Mouse (Mus musculus): ENCODE results near the gene Git1. TPM values are rescaled to one million over a fixed set of nuclear protein-coding genes. Genes with fewer than 3 reads are reported as not detected.
A peak's percentile ranks its signal among the peaks of the same experiment; 100 is the strongest.

Git1 gene
- polyA plus RNA-seq, 1 experiment from 2014 or later = 19.2 TPM

- peak overlapping the region; percentile 49 for H3K4me3 ChIP-seq (ENCODE audit: low read depth, low read length)
- whole genome bisulfite sequencing = 6% methylated on average over 6 of the region's 6 CpGs
- no peak for DNase-seq (ENCODE audit: low spot score)
- H3K4me2 ChIP-seq (ENCODE audit: low read depth, low read length, severe bottlenecking) = peak overlapping the region; percentile 99
- peak overlapping the region; percentile 41 for H3K9ac ChIP-seq (ENCODE audit: low read length)
- no peak overlapping the region for H3K27ac ChIP-seq (ENCODE audit: low read depth, low read length)
- peaks cover 4% of the 10 kb centered on the region; the same call in 1 of the 2 replicates for H3K4me1 ChIP-seq (replicated peaks; ENCODE audit: control insufficient read depth, insufficient read depth, low read length)
- no peak for ATAC-seq (replicated peaks; ENCODE audit: low FRiP score)
- H3K9me3 ChIP-seq (ENCODE audit: control insufficient read depth, low read length) = no peaks in the 10 kb centered on the region
- peaks cover 35% of the 10 kb centered on the region for H3K27me3 ChIP-seq (ENCODE audit: control insufficient read depth, insufficient read depth, low read length)
- no peaks in the 10 kb centered on the region for H3K36me3 ChIP-seq (ENCODE audit: control insufficient read depth, insufficient read depth, low read length)
Observed at GRCm38 (mm10) chr11:77461856-77462255, 31.5 kb upstream of the Git1 start.

- Histone ChIP-seq H3K27ac (ENCODE audit: low read depth, low read length) (no peak within 1 kb of the TSS), H3K4me3 (ENCODE audit: low read depth, low read length) (peak within 1 kb of the TSS; percentile 49), H3K36me3 (ENCODE audit: control insufficient read depth, insufficient read depth, low read length) (no peaks in the 10 kb centered on the region), H3K9ac (ENCODE audit: low read length) (peak within 1 kb of the TSS; percentile 41), H3K27me3 (ENCODE audit: control insufficient read depth, insufficient read depth, low read length) (peaks cover 40% of the 10 kb centered on the region), H3K4me1 (replicated peaks; ENCODE audit: control insufficient read depth, insufficient read depth, low read length) (peaks cover 4% of the 10 kb centered on the region; the same call in 1 of the 2 replicates), H3K9me3 (ENCODE audit: control insufficient read depth, low read length) (no peaks in the 10 kb centered on the region), H3K4me2 (ENCODE audit: low read depth, low read length, severe bottlenecking) (peak within 1 kb of the TSS; percentile 99)
- DNase-seq (ENCODE audit: low spot score) (peak; percentile 83), ATAC-seq (replicated peaks; ENCODE audit: low FRiP score) (peak; percentile 69)
- WGBS = under 1% methylated on average over 70 of the region's 73 CpGs
Observed at GRCm38 (mm10) chr11:77462283-77463100, 30.9 kb upstream of the Git1 start, which contains the start of gene Coro6. TSS of gene Coro6 (plus strand) at chr11:77462411.

GRCm38 (mm10) chr11:77463101-77463445 is 30.3 kb upstream of the Git1 start:
- 47% methylated on average over 8 of the region's 8 CpGs for WGBS
- peaks cover 4% of the 10 kb centered on the region; the same call in 1 of the 2 replicates for H3K4me1 ChIP-seq (replicated peaks; ENCODE audit: control insufficient read depth, insufficient read depth, low read length)
- H3K4me2 ChIP-seq (ENCODE audit: low read depth, low read length, severe bottlenecking) = peak overlapping the region; percentile 99; the same call in 1 of the 2 replicates
- peaks cover 44% of the 10 kb centered on the region for H3K27me3 ChIP-seq (ENCODE audit: control insufficient read depth, insufficient read depth, low read length)
- DNase-seq (ENCODE audit: low spot score) (no peak), ATAC-seq (replicated peaks; ENCODE audit: low FRiP score) (no peak)
- H3K9ac ChIP-seq (ENCODE audit: low read length) = peak overlapping the region; percentile 41
- H3K9me3 ChIP-seq (ENCODE audit: control insufficient read depth, low read length) = no peaks in the 10 kb centered on the region
- H3K4me3 ChIP-seq (ENCODE audit: low read depth, low read length) = peak overlapping the region; percentile 49; the same call in 1 of the 2 replicates
- H3K36me3 ChIP-seq (ENCODE audit: control insufficient read depth, insufficient read depth, low read length) = no peaks in the 10 kb centered on the region
- H3K27ac ChIP-seq (ENCODE audit: low read depth, low read length) = no peak overlapping the region

- Histone ChIP-seq H3K27me3 (ENCODE audit: control insufficient read depth, insufficient read depth, low read length) (peaks cover 45% of the 10 kb centered on the region), H3K4me3 (ENCODE audit: low read depth, low read length) (no peak overlapping the region), H3K4me1 (replicated peaks; ENCODE audit: control insufficient read depth, insufficient read depth, low read length) (peaks cover 4% of the 10 kb centered on the region; the same call in 1 of the 2 replicates), H3K36me3 (ENCODE audit: control insufficient read depth, insufficient read depth, low read length) (no peaks in the 10 kb centered on the region), H3K9me3 (ENCODE audit: control insufficient read depth, low read length) (no peaks in the 10 kb centered on the region), H3K27ac (ENCODE audit: low read depth, low read length) (no peak overlapping the region), H3K4me2 (ENCODE audit: low read depth, low read length, severe bottlenecking) (no peak overlapping the region), H3K9ac (ENCODE audit: low read length) (no peak overlapping the region)
- 72% methylated on average over 10 of the region's 10 CpGs for WGBS
- DNase-seq (ENCODE audit: low spot score) (no peak), ATAC-seq (replicated peaks; ENCODE audit: low FRiP score) (no peak)
Observed at GRCm38 (mm10) chr11:77463786-77464185, 29.6 kb upstream of the Git1 start.

- no peak for DNase-seq (ENCODE audit: low spot score)
- WGBS = 69% methylated on average over 4 of the region's 4 CpGs
Observed at GRCm38 (mm10) chr11:77464684-77465083, 28.7 kb upstream of the Git1 start.

GRCm38 (mm10) chr11:77465111-77465510 is 28.3 kb upstream of the Git1 start:
- Histone ChIP-seq H3K4me1 (replicated peaks; ENCODE audit: control insufficient read depth, insufficient read depth, low read length) (peaks cover 4% of the 10 kb centered on the region; the same call in 1 of the 2 replicates), H3K27me3 (ENCODE audit: control insufficient read depth, insufficient read depth, low read length) (peaks cover 45% of the 10 kb centered on the region), H3K4me2 (ENCODE audit: low read depth, low read length, severe bottlenecking) (no peak overlapping the region), H3K27ac (ENCODE audit: low read depth, low read length) (no peak overlapping the region), H3K9ac (ENCODE audit: low read length) (no peak overlapping the region), H3K36me3 (ENCODE audit: control insufficient read depth, insufficient read depth, low read length) (no peaks in the 10 kb centered on the region), H3K9me3 (ENCODE audit: control insufficient read depth, low read length) (no peaks in the 10 kb centered on the region), H3K4me3 (ENCODE audit: low read depth, low read length) (no peak overlapping the region)
- DNase-seq (ENCODE audit: low spot score) (no peak), ATAC-seq (replicated peaks; ENCODE audit: low FRiP score) (no peak)
- 40% methylated on average over 3 of the region's 3 CpGs for WGBS

More at GRCm38 (mm10) chr11:77464684-77465083, 28.7 kb upstream of the Git1 start:
- ATAC-seq (replicated peaks; ENCODE audit: low FRiP score) = no peak
- Histone ChIP-seq H3K9ac (ENCODE audit: low read length) (no peak overlapping the region), H3K4me1 (replicated peaks; ENCODE audit: control insufficient read depth, insufficient read depth, low read length) (peaks cover 4% of the 10 kb centered on the region; the same call in 1 of the 2 replicates), H3K36me3 (ENCODE audit: control insufficient read depth, insufficient read depth, low read length) (no peaks in the 10 kb centered on the region), H3K27ac (ENCODE audit: low read depth, low read length) (no peak overlapping the region), H3K27me3 (ENCODE audit: control insufficient read depth, insufficient read depth, low read length) (peaks cover 45% of the 10 kb centered on the region), H3K9me3 (ENCODE audit: control insufficient read depth, low read length) (no peaks in the 10 kb centered on the region), H3K4me2 (ENCODE audit: low read depth, low read length, severe bottlenecking) (no peak overlapping the region), H3K4me3 (ENCODE audit: low read depth, low read length) (no peak overlapping the region)

GRCm38 (mm10) chr11:77466544-77466943 is 26.8 kb upstream of the Git1 start:
- Histone ChIP-seq H3K27ac (ENCODE audit: low read depth, low read length) (no peak overlapping the region), H3K27me3 (ENCODE audit: control insufficient read depth, insufficient read depth, low read length) (peaks cover 40% of the 10 kb centered on the region), H3K4me3 (ENCODE audit: low read depth, low read length) (no peak overlapping the region), H3K9ac (ENCODE audit: low read length) (no peak overlapping the region), H3K9me3 (ENCODE audit: control insufficient read depth, low read length) (no peaks in the 10 kb centered on the region), H3K4me1 (replicated peaks; ENCODE audit: control insufficient read depth, insufficient read depth, low read length) (peaks cover 4% of the 10 kb centered on the region; the same call in 1 of the 2 replicates), H3K4me2 (ENCODE audit: low read depth, low read length, severe bottlenecking) (no peak overlapping the region), H3K36me3 (ENCODE audit: control insufficient read depth, insufficient read depth, low read length) (peaks cover 5% of the 10 kb centered on the region; the same call in 1 of the 2 replicates)
- DNase-seq (ENCODE audit: low spot score) = no peak
- 35% methylated on average over 9 of the region's 9 CpGs for WGBS
- no peak for ATAC-seq (replicated peaks; ENCODE audit: low FRiP score)

GRCm38 (mm10) chr11:77467157-77467556 is 26.2 kb upstream of the Git1 start:
- no peak overlapping the region for H3K27ac ChIP-seq (ENCODE audit: low read depth, low read length)
- H3K36me3 ChIP-seq (ENCODE audit: control insufficient read depth, insufficient read depth, low read length) = peaks cover 5% of the 10 kb centered on the region; the same call in 1 of the 2 replicates
- no peak overlapping the region for H3K9ac ChIP-seq (ENCODE audit: low read length)
- H3K4me1 ChIP-seq (replicated peaks; ENCODE audit: control insufficient read depth, insufficient read depth, low read length) = peaks cover 4% of the 10 kb centered on the region; the same call in 1 of the 2 replicates
- peak; percentile 80 for DNase-seq (ENCODE audit: low spot score)
- H3K4me2 ChIP-seq (ENCODE audit: low read depth, low read length, severe bottlenecking) = no peak overlapping the region
- no peaks in the 10 kb centered on the region for H3K9me3 ChIP-seq (ENCODE audit: control insufficient read depth, low read length)
- H3K4me3 ChIP-seq (ENCODE audit: low read depth, low read length) = no peak overlapping the region
- WGBS = 1% methylated on average over 25 of the region's 25 CpGs
- ATAC-seq (replicated peaks; ENCODE audit: low FRiP score) = 0 out of 2 replicates have a peak, but pooled peaks have one; percentile 42
- peaks cover 35% of the 10 kb centered on the region for H3K27me3 ChIP-seq (ENCODE audit: control insufficient read depth, insufficient read depth, low read length)
